Mouse (Mus musculus) T-helper 2 cell (primary cell): ENCODE data around the gene Cfd.

Source experiments
- in situ Hi-C: fragments of 300-600 bp; cut with MboI, MseI; formaldehyde crosslinking; loops from one replicate; pipeline ENCODE4 v1.15.1; 2025; ENCODE audit warnings: high pct_unique_total_duplicates

Cfd gene

GRCm38 (mm10) chr10:79890670-79891069 is at the start of gene Cfd:
Gene Cfd, plus strand, starts transcription at chr10:79890853.
- in situ Hi-C loops: no loop called here

GRCm38 (mm10) chr10:79842322-79842721 is 48.3 kb upstream of the Cfd start:
- in situ Hi-C loops: no loop called here

DNA sequence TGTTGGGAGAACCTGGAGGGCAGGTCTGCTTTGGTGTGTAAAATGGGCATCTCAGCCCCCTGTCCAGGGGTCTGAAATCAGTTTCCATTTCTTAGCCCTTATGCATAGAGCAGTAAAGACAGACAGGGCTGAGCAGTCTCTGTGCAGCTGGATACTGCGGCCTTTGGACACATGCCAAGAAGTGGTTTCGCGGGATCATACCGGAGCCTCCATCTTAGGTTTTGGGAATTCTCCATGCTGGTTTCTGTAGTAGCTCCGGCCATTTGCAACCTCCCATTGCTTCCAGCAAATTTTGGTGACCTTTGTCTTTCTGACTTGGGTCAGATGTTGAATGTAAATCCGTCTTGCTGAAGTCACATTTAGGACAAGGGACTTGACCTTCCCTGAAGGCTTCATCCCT is 47.2 kb upstream of the Cfd start:
- in situ Hi-C loops: no loop called here

DNA sequence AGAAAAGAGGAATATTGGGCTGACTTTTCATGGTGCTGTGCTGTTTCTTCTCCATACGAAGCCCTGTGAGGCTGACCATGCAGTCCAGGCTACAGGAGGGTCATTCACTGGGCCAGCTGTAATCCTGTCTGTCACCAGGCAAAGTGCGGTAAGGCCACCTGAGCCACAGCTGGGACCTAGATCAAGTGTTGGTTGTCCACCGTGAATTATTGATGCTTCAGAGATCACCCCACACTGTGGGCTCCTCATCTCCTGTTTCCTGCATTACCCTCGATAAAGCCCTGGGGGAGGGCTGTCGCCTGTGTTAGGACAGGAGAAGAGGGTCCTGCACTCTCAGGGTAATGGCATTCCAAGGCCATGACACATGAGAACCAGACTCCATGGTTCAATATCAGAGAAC is 44.1 kb upstream of the Cfd start:
- in situ Hi-C loops: no loop called here

DNA sequence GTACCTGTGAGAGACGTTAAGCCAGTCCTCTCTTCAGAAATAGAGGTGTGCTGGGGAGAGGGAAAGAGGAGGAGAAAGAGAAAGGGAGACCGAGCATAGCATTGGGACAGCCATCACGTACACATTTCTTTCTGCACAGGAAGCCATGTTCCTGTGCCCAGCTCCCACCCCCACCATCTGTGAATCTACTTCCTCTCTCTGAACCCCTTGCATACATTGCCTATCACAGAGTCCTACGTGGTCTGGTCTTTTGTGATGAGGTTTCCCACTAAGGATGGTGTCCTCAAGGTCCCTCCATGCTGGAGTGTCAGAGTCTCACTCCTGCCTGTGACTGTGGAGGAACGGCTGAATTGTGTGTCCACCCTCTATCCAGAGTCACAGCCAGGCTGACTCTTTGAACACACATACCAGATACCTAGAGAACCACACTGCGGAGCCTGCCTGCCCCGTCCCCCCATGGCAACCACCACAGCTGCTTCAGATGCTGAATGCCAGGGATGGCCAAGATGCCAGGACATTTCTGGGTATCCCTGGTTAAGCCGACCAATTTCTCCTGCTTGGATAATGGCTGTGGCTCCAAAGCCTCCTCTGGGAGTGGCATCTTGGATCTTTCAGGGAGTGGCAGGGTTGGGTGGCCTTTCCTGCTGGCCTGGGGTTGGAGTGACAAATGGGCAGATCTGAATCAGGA is 40.6 kb upstream of the Cfd start:
- in situ Hi-C loops: no loop called here

DNA sequence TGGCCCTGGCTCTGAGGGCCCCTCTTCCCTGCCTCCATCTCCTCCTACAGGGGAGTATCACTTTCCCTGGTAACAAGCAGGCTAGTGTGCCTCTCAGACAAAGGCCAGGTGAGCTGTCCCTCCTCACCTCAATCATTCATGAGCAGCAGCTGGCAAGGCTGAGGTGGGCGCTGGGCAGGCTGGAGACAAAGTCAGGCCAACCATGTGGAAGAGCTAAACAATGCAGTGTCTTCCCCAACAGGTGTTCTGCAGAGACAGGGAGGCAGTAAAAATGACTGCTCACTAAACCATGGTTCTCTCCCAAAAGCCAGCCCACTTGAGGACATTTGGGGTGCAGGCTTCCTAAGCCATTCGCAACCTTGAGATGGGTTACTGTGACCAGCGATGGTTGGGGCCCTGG is 39.0 kb upstream of the Cfd start:
- in situ Hi-C loops: no loop called here

GRCm38 (mm10) chr10:79852107-79852789 is 38.4 kb upstream of the Cfd start:
- in situ Hi-C loops: no loop called here

DNA sequence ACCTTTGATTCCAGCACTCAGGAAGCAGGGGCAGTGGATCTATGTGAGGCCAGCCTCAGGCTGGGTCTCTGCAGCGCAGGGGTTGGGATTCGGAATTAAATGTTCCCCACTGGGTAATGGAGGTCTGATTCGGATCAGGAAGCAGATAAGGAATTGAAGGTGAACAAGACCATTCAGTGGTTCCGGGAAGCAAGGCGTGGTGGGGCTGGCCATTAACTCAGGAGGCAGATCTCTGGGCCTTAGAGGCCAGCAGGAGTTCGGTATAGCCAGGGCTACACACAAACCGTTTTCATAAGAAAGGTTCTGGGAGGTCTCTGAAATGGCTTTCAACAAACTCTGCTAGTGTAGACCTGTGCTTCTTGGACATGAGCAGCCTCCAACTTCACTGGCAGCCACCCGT is 37.8 kb upstream of the Cfd start:
- in situ Hi-C loops: no loop called here

- in situ Hi-C loops: no loop called here
Measured at GRCm38 (mm10) chr10:79853392-79853791, 37.3 kb upstream of the Cfd start.

- in situ Hi-C loops: no loop called here
Measured at GRCm38 (mm10) chr10:79853860-79854795, 36.5 kb upstream of the Cfd start, which contains the start of gene Ptbp1. Gene Ptbp1, plus strand, starts transcription at chr10:79854427.

- in situ Hi-C loops: no loop called here
Measured at GRCm38 (mm10) chr10:79854801-79855541, 35.7 kb upstream of the Cfd start.

GRCm38 (mm10) chr10:79855558-79856184 is 35.0 kb upstream of the Cfd start:
- in situ Hi-C loops: no loop called here

- in situ Hi-C loops: no loop called here
Measured at GRCm38 (mm10) chr10:79856280-79856679, 34.4 kb upstream of the Cfd start.

- in situ Hi-C loops: no loop called here
Measured at GRCm38 (mm10) chr10:79856704-79857451, 33.8 kb upstream of the Cfd start.

DNA sequence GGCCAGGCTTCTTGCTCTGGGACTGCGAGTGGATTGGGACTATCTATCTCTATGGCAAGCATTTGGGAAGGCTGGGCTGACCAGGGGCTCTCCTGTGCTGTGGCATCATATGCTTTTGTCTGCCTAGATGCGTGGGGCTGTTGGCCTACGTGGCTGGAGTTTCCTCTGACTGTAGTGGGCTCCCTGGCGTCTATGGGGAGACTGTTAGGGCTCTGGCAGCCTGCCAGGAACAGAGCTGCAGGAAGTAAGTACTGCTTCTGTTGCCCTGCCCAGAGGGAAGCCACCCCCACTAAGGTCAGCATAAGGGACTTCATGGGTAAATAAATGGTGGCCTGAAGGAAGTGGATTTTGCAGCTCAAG is 33.2 kb upstream of the Cfd start:
- in situ Hi-C loops: no loop called here

- in situ Hi-C loops: no loop called here
Measured at GRCm38 (mm10) chr10:79857894-79858293, 32.8 kb upstream of the Cfd start.

DNA sequence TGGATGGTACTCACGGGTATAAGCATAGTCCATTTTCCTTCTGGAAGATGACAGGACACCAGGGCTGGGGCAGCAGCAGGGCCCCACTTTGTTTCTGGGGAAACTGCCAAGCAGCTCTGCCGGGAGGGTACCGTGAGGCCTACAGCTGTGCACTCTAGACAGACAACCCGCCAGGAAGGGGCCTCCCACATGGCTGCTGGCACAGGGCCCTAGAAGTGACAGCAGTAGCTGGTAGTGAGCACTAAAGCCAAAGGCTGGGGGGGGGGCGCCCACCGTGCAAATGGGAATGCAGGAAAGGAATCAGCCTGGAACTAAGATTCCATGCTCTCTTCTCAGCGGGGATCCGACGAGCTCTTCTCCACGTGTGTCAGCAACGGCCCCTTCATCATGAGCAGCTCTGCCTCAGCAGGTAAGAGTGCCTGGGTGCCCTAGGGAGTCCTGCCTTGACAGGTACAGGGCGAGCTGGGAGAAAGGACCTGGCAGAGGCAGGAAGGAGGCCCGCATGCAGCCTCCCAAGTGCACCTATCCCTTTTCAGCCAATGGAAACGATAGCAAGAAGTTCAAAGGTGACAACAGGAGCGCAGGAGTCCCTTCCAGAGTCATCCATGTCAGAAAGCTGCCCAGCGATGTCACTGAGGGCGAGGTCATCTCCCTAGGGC is 32.1 kb upstream of the Cfd start:
- in situ Hi-C loops: no loop called here

- in situ Hi-C loops: no loop called here
Measured at GRCm38 (mm10) chr10:79859116-79859515, 31.5 kb upstream of the Cfd start.

GRCm38 (mm10) chr10:79860079-79860911 is 30.4 kb upstream of the Cfd start:
- in situ Hi-C loops: no loop called here
